Mouse (Mus musculus): ENCODE measurements around the gene Alg11. TPM values are rescaled to one million over a fixed set of nuclear protein-coding genes. Genes with fewer than 3 reads are reported as not detected.

The Alg11 gene
- 39.1 and 40.8 TPM in 2 replicates for polyA plus RNA-seq (2015; fragmentation: Nextera tagmentation; extraction: Ambion mirVana)

DNA sequence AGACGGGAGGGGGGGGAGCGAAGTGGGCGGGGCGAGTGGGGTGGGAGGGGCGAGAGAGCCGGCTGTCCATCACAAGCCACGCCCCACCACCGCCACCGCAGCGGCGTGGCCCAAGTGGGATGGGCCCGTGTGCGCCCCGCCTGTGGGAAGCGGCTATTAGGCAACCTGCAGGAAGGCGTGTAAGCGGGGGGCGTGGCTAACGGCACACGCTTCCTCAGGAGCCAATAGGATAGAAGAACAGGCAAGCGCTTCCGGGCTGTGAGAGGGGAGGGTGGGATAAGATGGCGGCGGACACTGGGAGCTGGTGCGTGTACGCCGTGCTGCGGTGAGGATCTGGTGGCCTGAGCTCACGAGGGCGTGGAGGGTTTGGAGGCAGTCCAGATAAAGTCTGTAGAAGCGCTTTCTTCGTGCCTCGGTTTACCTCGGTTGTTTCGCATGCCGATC is at the start of gene Alg11:
Alg11 (plus strand) TSS at position 276 of the 444 bp plus-strand sequence.
- peak within 1 kb of the TSS; percentile 95 for H3K4me2 ChIP-seq
- ATAC-seq (ENCODE audit: insufficient number of reproducible peaks, insufficient read depth, low FRiP score, low TSS enrichment, low read depth), result peak; percentile 100
- peak within 1 kb of the TSS; percentile 71 for H3K4me3 ChIP-seq
- H3K9me3 ChIP-seq, result no peaks in the 10 kb centered on the region
- no peak within 1 kb of the TSS for H3K27ac ChIP-seq
- H3K4me1 ChIP-seq, result peaks cover 9% of the 10 kb centered on the region
- H3K9ac ChIP-seq, result peak within 1 kb of the TSS; percentile 75
- H3K27me3 ChIP-seq, result peaks cover 38% of the 10 kb centered on the region
- 0% methylated on average over 33 of the region's 36 CpGs for WGBS
- peaks cover 21% of the 10 kb centered on the region for H3K36me3 ChIP-seq

DNA sequence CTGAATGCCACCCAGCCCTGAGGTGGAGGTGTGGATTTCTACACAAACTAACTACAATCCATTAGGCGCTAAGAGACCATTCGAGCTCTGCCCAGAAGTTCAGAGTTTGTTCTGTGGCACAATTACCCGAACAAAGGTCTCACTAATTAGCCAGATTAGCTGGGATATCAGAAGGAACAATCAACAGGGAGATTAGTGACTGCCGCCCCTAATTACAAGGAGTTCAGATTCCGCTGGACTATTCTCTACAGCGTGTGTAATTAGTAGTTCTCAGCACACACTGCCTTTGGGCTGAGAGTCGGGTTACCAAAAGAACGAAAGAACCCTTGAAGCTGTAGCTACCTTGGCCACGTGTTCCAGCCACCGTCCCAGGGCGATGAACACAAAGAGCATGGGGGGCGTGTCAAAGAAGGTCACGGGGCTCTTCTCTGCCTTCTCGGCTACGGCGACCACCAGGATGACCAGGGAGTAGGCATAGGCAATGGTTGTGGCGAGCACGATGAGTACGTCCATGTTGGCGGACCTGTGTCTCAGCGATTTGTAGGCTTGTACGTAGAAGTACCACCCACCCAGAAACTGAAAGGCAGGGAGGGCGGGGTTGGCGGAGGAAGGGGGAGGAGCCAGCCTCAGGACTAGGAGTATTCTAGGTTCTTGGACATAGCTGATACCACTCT is 47.4 kb upstream of the Alg11 start:
- Histone ChIP-seq H3K4me1 (no peaks in the 10 kb centered on the region), H3K27me3 (no peaks in the 10 kb centered on the region), H3K27ac (no peak overlapping the region), H3K9me3 (no peaks in the 10 kb centered on the region), H3K4me3 (peak overlapping the region; percentile 13), H3K36me3 (no peaks in the 10 kb centered on the region), H3K9ac (no peak overlapping the region), H3K4me2 (peak overlapping the region; percentile 34)
- peak; percentile 72; the same call in 1 of the 2 replicates for ATAC-seq (ENCODE audit: insufficient number of reproducible peaks, insufficient read depth, low FRiP score, low TSS enrichment, low read depth)
- WGBS, result 58% methylated on average over 24 of the region's 24 CpGs

DNA sequence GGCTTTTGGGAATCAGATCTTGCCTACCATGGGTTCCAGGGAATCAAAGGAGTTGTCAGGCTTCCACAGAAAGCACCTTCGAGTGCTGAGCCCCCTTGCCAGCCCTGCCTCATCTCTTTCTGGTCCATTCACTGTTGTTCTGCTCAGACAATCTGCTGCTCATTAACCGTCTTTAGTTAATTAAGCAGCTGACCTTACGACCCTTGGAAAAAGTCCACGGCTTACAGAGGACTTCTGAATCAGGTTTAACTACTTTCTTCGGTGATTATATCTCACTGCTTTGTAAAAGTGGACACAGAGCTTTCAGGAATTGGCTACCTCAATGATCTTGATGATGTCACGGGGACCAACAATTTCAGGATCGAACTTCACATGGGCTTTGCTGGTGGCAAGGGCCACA is 42.8 kb upstream of the Alg11 start:
- Histone ChIP-seq H3K9me3 (no peaks in the 10 kb centered on the region), H3K36me3 (no peaks in the 10 kb centered on the region), H3K4me1 (no peaks in the 10 kb centered on the region), H3K4me2 (no peak overlapping the region), H3K27me3 (no peaks in the 10 kb centered on the region), H3K4me3 (no peak overlapping the region), H3K27ac (no peak overlapping the region), H3K9ac (no peak overlapping the region)
- 20% methylated on average over 7 of the region's 7 CpGs for WGBS
- no peak for ATAC-seq (ENCODE audit: insufficient number of reproducible peaks, insufficient read depth, low FRiP score, low TSS enrichment, low read depth)

DNA sequence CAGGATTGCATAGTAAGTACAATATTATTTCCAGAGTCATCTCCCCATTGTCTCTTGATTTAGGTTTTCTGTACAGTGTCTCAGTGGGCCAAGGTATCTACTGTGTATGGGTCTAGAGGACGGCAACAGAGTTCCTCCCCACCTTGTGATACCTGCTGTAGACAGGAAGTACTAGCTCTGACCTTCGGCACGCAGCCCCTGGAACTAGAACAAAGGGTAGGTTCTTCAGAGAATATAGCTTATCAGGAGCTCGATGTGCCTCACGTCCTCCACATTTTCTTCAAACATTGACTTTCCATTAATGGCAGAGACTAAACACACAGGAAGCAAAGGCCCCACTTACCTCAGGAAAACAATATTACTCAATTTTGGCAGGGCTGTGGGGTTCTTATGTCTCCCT is 41.0 kb upstream of the Alg11 start:
- no peak for ATAC-seq (ENCODE audit: insufficient number of reproducible peaks, insufficient read depth, low FRiP score, low TSS enrichment, low read depth)
- 88% methylated on average over 5 of the region's 5 CpGs for WGBS
- H3K36me3 ChIP-seq, result no peaks in the 10 kb centered on the region

DNA sequence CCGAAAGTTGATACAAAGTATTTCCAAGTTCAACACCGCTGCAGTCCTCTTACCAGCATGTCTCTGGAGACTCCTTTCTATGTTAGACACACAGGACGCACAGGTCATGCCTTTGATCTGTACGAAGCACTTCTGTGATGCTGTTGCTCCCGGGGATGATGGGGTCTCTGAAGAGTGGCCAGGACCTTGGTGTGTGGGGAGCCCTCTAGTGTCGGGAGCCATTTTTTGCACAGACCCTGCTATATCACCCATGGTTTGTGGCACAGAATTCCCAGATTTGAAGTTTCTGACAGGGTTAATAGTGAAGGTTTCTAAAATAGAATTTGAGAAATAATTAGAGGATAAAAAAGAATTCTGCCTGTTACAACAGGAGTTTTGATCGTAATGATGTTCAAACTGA is 38.3 kb upstream of the Alg11 start:
- Histone ChIP-seq H3K9me3 (no peaks in the 10 kb centered on the region), H3K4me1 (no peaks in the 10 kb centered on the region), H3K27me3 (no peaks in the 10 kb centered on the region), H3K4me2 (no peak overlapping the region), H3K36me3 (no peaks in the 10 kb centered on the region), H3K4me3 (no peak overlapping the region), H3K9ac (no peak overlapping the region), H3K27ac (no peak overlapping the region)
- WGBS, result 43% methylated on average over 7 of the region's 7 CpGs
- ATAC-seq (ENCODE audit: insufficient number of reproducible peaks, insufficient read depth, low FRiP score, low TSS enrichment, low read depth), result no peak

More for the DNA sequence above, 41.0 kb upstream of the Alg11 start:
- Histone ChIP-seq H3K4me1 (no peaks in the 10 kb centered on the region), H3K27ac (no peak overlapping the region), H3K27me3 (no peaks in the 10 kb centered on the region), H3K9me3 (no peaks in the 10 kb centered on the region), H3K9ac (no peak overlapping the region), H3K4me3 (no peak overlapping the region), H3K4me2 (no peak overlapping the region)

DNA sequence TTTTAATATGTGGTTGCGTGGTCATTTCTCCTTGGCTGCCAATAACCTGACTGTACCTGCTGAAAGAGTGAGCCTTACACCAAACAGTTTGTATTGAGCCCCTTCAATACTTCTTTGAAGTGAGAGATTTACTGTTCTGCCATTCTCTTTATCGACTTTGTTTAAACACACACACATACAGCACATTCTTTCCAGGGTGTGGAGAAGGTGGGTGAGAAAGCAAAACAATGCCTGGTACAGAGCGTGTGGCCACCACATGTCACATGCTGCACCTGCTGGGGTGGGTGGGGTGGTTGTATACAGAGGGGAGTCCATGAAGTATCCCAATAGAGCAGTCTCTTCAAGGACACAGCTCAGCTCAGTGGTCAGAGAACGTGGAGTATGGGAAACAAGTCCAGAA is 35.3 kb upstream of the Alg11 start:
- no peaks in the 10 kb centered on the region for H3K9me3 ChIP-seq
- H3K27ac ChIP-seq, result no peak overlapping the region
- H3K4me3 ChIP-seq, result no peak overlapping the region
- no peak for ATAC-seq (ENCODE audit: insufficient number of reproducible peaks, insufficient read depth, low FRiP score, low TSS enrichment, low read depth)
- H3K36me3 ChIP-seq, result no peaks in the 10 kb centered on the region
- no peak overlapping the region for H3K9ac ChIP-seq
- H3K4me2 ChIP-seq, result no peak overlapping the region
- H3K27me3 ChIP-seq, result no peaks in the 10 kb centered on the region
- 75% methylated on average over 4 of the region's 4 CpGs for WGBS
- H3K4me1 ChIP-seq, result no peaks in the 10 kb centered on the region

DNA sequence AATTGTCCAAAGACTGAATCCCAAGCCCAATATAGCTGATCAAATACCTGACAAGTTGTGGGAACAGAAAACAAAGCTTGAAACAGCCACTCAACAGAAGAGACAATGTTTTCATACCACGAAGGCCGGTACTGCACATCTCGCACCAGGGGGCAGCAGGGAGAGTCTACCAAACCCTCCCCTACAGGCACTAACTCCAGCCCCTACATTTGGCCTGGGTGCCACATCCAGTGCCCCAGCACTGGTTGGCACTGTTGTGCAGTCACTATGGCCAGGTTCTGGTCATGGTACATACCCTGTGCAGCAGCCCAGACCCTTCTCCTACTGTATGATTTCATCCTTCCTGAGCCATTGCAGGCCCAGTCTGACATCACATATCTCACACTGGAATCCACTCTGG is 31.5 kb upstream of the Alg11 start:
- Histone ChIP-seq H3K9me3 (no peaks in the 10 kb centered on the region), H3K27ac (no peak overlapping the region), H3K4me2 (no peak overlapping the region), H3K9ac (no peak overlapping the region), H3K36me3 (no peaks in the 10 kb centered on the region), H3K4me1 (no peaks in the 10 kb centered on the region), H3K27me3 (no peaks in the 10 kb centered on the region), H3K4me3 (no peak overlapping the region)
- no peak for ATAC-seq (ENCODE audit: insufficient number of reproducible peaks, insufficient read depth, low FRiP score, low TSS enrichment, low read depth)
- 88% methylated on average over 3 of the region's 3 CpGs for WGBS

DNA sequence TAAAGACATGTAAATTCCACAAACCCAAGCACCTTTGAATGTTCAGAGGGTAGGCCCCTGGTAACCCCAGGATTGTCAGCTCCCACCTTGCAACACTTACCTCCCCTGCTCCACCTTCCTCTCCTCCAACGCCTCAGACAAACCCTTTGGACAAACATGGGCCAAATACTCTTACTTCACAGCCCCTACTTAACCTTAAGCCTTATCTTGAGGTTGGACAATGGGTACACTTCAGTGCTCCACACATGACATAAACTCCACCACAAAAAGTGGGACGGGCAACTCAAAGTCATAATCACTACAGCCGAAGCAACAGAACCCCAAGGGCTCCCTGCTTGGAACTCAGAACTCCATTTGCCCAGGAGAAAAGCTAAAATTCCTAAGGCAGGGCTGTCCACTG is 29.5 kb upstream of the Alg11 start:
- Histone ChIP-seq H3K4me1 (no peaks in the 10 kb centered on the region), H3K36me3 (no peaks in the 10 kb centered on the region), H3K4me2 (no peak overlapping the region), H3K27ac (no peak overlapping the region), H3K4me3 (no peak overlapping the region), H3K9ac (no peak overlapping the region), H3K9me3 (no peaks in the 10 kb centered on the region), H3K27me3 (no peaks in the 10 kb centered on the region)
- no peak for ATAC-seq (ENCODE audit: insufficient number of reproducible peaks, insufficient read depth, low FRiP score, low TSS enrichment, low read depth)
- WGBS, result 82% methylated on average over 3 of the region's 3 CpGs

DNA sequence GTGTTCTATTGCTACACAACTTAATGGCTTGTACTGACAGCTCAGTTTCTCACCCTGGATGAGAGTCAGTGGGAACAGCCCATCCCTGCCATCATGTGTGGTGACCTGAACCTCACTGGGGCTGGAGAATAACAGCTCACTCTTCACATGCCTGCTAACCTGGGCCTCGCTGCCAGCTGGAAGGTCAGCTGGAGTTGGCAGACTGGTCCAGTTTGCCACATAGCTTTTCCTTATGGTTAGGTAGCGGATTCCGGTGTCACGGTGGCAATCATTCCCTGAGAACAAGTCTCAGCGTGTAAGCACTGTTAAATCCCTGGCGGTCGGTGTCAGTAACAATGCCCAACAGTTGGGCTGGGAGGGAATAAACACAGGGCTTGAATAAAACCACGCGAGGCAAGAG is 24.4 kb upstream of the Alg11 start:
- Histone ChIP-seq H3K36me3 (no peaks in the 10 kb centered on the region), H3K9me3 (no peaks in the 10 kb centered on the region), H3K27ac (no peak overlapping the region), H3K4me2 (no peak overlapping the region), H3K9ac (no peak overlapping the region), H3K27me3 (peaks cover 20% of the 10 kb centered on the region), H3K4me3 (no peak overlapping the region), H3K4me1 (0 out of 2 replicates have a peak, but pooled peaks cover 3% of the 10 kb centered on the region)
- no peak for ATAC-seq (ENCODE audit: insufficient number of reproducible peaks, insufficient read depth, low FRiP score, low TSS enrichment, low read depth)
- WGBS, result 85% methylated on average over 9 of the region's 9 CpGs

DNA sequence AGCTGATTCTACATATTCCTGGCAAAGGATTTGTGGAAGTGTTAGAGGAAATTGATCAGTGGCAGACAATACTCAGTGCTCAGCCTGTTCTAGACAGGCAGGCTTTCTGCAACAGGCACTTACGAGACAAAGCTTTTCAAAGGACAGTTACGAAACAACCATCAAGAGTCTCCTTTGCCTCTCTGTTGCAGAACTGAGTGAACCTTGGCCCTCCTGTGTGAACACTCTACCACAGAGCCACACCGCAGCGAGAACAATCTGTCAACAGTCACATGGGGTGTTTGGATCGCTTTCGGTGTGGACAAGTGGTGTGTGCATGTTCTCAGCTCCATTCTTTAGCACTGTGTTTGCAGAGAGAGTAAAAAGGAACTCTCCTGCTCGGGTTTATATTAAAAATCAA is 23.5 kb upstream of the Alg11 start:
- Histone ChIP-seq H3K4me1 (0 out of 2 replicates have a peak, but pooled peaks cover 3% of the 10 kb centered on the region), H3K9ac (no peak overlapping the region), H3K27me3 (peaks cover 20% of the 10 kb centered on the region), H3K4me3 (no peak overlapping the region), H3K36me3 (no peaks in the 10 kb centered on the region), H3K4me2 (no peak overlapping the region), H3K27ac (no peak overlapping the region), H3K9me3 (no peaks in the 10 kb centered on the region)
- no peak for ATAC-seq (ENCODE audit: insufficient number of reproducible peaks, insufficient read depth, low FRiP score, low TSS enrichment, low read depth)
- WGBS, result 82% methylated on average over 7 of the region's 7 CpGs

DNA sequence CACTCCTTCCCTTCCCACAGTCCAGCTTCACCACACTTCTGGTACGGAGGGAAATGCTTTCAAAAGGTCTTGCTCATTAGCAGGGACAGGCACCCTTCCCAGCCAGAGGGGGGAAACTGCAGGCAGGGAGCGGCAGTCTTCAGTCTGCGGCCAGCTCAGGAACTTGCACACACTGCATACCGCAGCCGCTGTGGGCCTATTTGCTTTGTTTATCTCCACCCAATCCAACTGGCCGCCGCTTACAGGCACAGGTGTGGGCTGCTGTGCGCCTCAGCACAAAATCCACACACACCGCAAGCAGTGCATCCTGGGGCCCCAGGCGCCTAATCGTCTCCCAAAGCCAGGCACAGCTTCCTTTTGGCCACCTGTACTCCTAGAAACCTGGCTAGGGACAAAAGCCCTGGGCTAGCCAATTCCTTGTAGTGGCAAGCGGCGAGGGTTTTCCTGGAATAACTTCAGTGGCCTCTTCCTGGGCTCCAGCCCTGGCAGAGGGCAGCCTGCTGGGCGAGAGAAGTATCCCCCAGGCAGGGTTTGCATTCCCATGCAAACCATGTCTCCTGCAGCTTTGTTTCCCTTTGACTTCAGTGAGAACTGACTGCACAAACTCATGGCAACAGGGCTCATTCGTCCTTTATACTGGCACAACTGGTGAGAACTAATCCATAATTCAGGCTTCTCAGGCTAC is 20.9 kb upstream of the Alg11 start:
- Histone ChIP-seq H3K4me1 (0 out of 2 replicates have a peak, but pooled peaks cover 3% of the 10 kb centered on the region), H3K4me3 (no peak overlapping the region), H3K27ac (no peak overlapping the region), H3K36me3 (no peaks in the 10 kb centered on the region), H3K9ac (no peak overlapping the region), H3K9me3 (no peaks in the 10 kb centered on the region), H3K4me2 (no peak overlapping the region), H3K27me3 (peaks cover 20% of the 10 kb centered on the region)
- no peak for ATAC-seq (ENCODE audit: insufficient number of reproducible peaks, insufficient read depth, low FRiP score, low TSS enrichment, low read depth)
- WGBS, result 9% methylated on average over 15 of the region's 15 CpGs

DNA sequence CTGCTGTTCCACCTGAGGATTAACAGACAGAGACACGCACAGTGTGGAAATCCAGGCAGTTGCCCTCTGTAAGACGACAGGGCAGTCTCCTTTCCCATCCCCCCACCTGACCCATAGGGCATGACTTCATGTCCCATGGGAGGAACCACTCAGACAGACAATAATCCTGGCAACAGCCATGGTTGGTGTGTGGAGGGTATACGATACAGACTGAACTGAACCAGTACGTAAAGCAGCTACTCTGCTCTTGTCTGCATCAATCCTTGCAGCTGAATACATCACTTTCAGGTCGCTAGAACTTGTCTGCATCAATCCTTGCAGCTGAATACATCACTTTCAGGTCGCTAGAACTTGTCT is 20.4 kb upstream of the Alg11 start:
- WGBS, result 38% methylated on average over 6 of the region's 6 CpGs
- Histone ChIP-seq H3K27ac (no peak overlapping the region), H3K27me3 (peaks cover 20% of the 10 kb centered on the region)

More for the DNA sequence above, 20.4 kb upstream of the Alg11 start:
- Histone ChIP-seq H3K9me3 (no peaks in the 10 kb centered on the region), H3K4me2 (no peak overlapping the region), H3K4me3 (no peak overlapping the region), H3K36me3 (no peaks in the 10 kb centered on the region), H3K9ac (no peak overlapping the region), H3K4me1 (0 out of 2 replicates have a peak, but pooled peaks cover 3% of the 10 kb centered on the region)
- no peak for ATAC-seq (ENCODE audit: insufficient number of reproducible peaks, insufficient read depth, low FRiP score, low TSS enrichment, low read depth)
